ENCODE assay signal across 9 mouse cellular contexts in the genomic region with DNA sequence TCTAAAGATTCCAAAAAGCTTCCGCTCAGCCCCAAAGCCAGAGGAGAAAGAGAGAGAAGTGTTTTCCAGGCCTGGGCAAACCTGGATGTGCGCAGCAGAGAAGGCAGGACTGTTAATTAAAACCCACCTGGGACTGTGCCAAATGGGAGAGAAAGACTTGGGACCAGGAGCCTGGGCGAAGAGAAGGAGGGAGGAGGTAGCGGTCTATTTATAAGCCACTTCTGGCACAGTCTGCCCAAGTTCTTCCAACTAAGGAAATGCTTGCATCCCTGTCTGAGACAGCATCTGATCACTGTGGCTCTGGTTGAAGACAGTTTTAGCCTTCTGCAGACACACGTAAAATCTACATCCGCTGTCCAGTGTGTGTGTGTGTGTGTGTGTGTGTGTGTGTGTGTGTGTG.
A peak's percentile ranks its signal among the peaks of the same experiment; 100 is the strongest.
DNase-seq lines count a peak whose midpoint lies in the region; TF ChIP-seq lines count a peak whose summit lies in the region.
"Had no signal": no experiment of that assay in that cellular context is flagged by ENCODE, and none has a peak within 500 bp of the region (broad histone marks: within the 10 kb centered on the region; RNA-seq: fewer than 3 reads in every experiment).

No protein-coding gene starts in this region.

- no peak for TF ChIP-seq CTCF in left cerebral cortex, adult 2 months (IDR thresholded peaks at IDR 0.05)

- peak overlapping the region; percentile 48 for H3K27ac ChIP-seq in left cerebral cortex, adult 2 months
- H3K27ac ChIP-seq: liver, embryonic 15.5 days had no signal

- intact Hi-C loops in left cerebral cortex, adult 2 months (cut with DNase I) = no loop called here

- no peak overlapping the region for H3K4me3 ChIP-seq in left cerebral cortex, adult 2 months
- H3K4me3 ChIP-seq: liver, embryonic 15.5 days had no signal

- peak; percentile 25 for DNase-seq in gastrocnemius, postnatal 25 days
- DNase-seq in gastrocnemius, postnatal 10 days = no peak
- DNase-seq in urinary bladder, postnatal 14 days (ENCODE audit: low spot score) = peak; percentile 31
- no peak for DNase-seq in urinary bladder, adult 18-20 months (ENCODE audit: low spot score in 2 of 2)
- DNase-seq in left cerebral cortex, adult 2 months (ENCODE audit: extremely low spot score in 1 of 2, low spot score in 2 of 2) = peak; percentile 59 to 67
- peak; percentile 91 for DNase-seq in telencephalon, adult 2 months (ENCODE audit: low read depth, low spot score)
- no peak for DNase-seq in thymus, adult 18-20 months
- DNase-seq in liver = no peak

Comparison
In these comparisons a context has a peak if more than half of its experiments do, and no peak if none do; other contexts are left out.
1. DNase-seq: peak in gastrocnemius, postnatal 25 days (single experiment), urinary bladder, postnatal 14 days (single experiment), left cerebral cortex, adult 2 months (2 of 2) and telencephalon, adult 2 months (single experiment); none in gastrocnemius, postnatal 10 days (single experiment), urinary bladder, adult 18-20 months (0 of 2), thymus, adult 18-20 months (0 of 2) and liver (single experiment).